Mouse (Mus musculus): ENCODE data around the gene Itprid1.
A peak's percentile ranks its signal among the peaks of the same experiment; 100 is the strongest.

The Itprid1 gene

GRCm38 (mm10) chr6:55836650-55837320, at the start of gene Itprid1:
TSS of gene Itprid1 (plus strand) at chr6:55836895.
- no peak for DNase-seq

GRCm38 (mm10) chr6:55789557-55789956, 47.1 kb upstream of the Itprid1 start:
- no peak for DNase-seq

- DNase-seq = peak; percentile 31
These were observed 44.7 kb upstream of the Itprid1 start for GRCm38 (mm10) chr6:55791852-55792496.

- peak; percentile 42 for DNase-seq
These were observed 44.2 kb upstream of the Itprid1 start for GRCm38 (mm10) chr6:55792536-55792935.

GRCm38 (mm10) chr6:55802686-55803085, 34.0 kb upstream of the Itprid1 start:
- DNase-seq = no peak

- no peak for DNase-seq
These were observed 33.3 kb upstream of the Itprid1 start for GRCm38 (mm10) chr6:55803357-55803756.

GRCm38 (mm10) chr6:55803991-55804680, 32.6 kb upstream of the Itprid1 start:
- DNase-seq = peak; percentile 64

GRCm38 (mm10) chr6:55804681-55805000, 32.1 kb upstream of the Itprid1 start:
- DNase-seq = peak; percentile 36

- DNase-seq = peak; percentile 53
These were observed 31.2 kb upstream of the Itprid1 start for GRCm38 (mm10) chr6:55805291-55806137.

GRCm38 (mm10) chr6:55806537-55806936, 30.2 kb upstream of the Itprid1 start:
- DNase-seq = no peak

GRCm38 (mm10) chr6:55808692-55809091, 28.0 kb upstream of the Itprid1 start:
- DNase-seq = no peak

GRCm38 (mm10) chr6:55811153-55811552, 25.5 kb upstream of the Itprid1 start:
- peak; percentile 78 for DNase-seq

- DNase-seq = no peak
These were observed 24.3 kb upstream of the Itprid1 start for GRCm38 (mm10) chr6:55812353-55812752.

- DNase-seq = no peak
These were observed 22.3 kb upstream of the Itprid1 start for GRCm38 (mm10) chr6:55814184-55814926.

GRCm38 (mm10) chr6:55816911-55817310, 19.8 kb upstream of the Itprid1 start:
- DNase-seq = no peak

- DNase-seq = no peak
These were observed 7.0 kb upstream of the Itprid1 start for GRCm38 (mm10) chr6:55829722-55830121.

- DNase-seq = no peak
These were observed 15.9 kb downstream of the Itprid1 start for GRCm38 (mm10) chr6:55852589-55852988.

GRCm38 (mm10) chr6:55856085-55856484, 19.4 kb downstream of the Itprid1 start:
- DNase-seq = no peak

- DNase-seq = no peak
These were observed 28.5 kb downstream of the Itprid1 start for GRCm38 (mm10) chr6:55865206-55865605.

- DNase-seq = no peak
These were observed 42.8 kb downstream of the Itprid1 start for GRCm38 (mm10) chr6:55879356-55879960.

GRCm38 (mm10) chr6:55880886-55881285, 44.2 kb downstream of the Itprid1 start:
- DNase-seq = peak; percentile 6

GRCm38 (mm10) chr6:55887598-55887997, 50.9 kb downstream of the Itprid1 start:
- DNase-seq = no peak

Measured in right cerebral cortex, postnatal 25 days (tissue).